Mouse (Mus musculus) ES-E14 (cell line): ENCODE measurements around the gene Dock9. TPM values are rescaled to one million over a fixed set of nuclear protein-coding genes. Genes with fewer than 3 reads are reported as not detected.

Experiments
- DNase-seq: peaks from one replicate; pipeline ENCODE4 v3.0.0-alpha.2; 2013; ENCODE audit warnings: low read depth, low spot score
- H3K27ac ChIP-seq: 2 replicates; pipeline ENCODE4 v1.5.1; 2012; ENCODE audit warnings: low read depth, mild to moderate bottlenecking, low read length, moderate library complexity, mixed read lengths; ENCODE audit not compliant: poor library complexity, insufficient read depth, severe bottlenecking
- H3K36me3 ChIP-seq: 2 replicates; pipeline ENCODE4 v1.6.1; 2012; ENCODE audit warnings: mild to moderate bottlenecking, low read length, moderate library complexity, mixed read lengths; ENCODE audit not compliant: control insufficient read depth, poor library complexity, insufficient read depth, severe bottlenecking
- H3K4me1 ChIP-seq, 2 experiments: fragments of 150-350 bp in 1 of 2; sonication (generic) in 1 of 2; 2 replicates each; pipeline ENCODE4 v1.6.1; 2012; ENCODE audit warnings: low read length in 2 of 2, mild to moderate bottlenecking in 1 of 2, mixed read lengths in 1 of 2; ENCODE audit not compliant: control insufficient read depth in 2 of 2, insufficient read depth in 2 of 2, poor library complexity in 1 of 2
- H3K4me3 ChIP-seq, 2 experiments: fragments of 150-350 bp in 1 of 2; sonication (generic) in 1 of 2; 2 replicates each; pipeline ENCODE4 v1.5.1; 2012; ENCODE audit warnings: low read length in 2 of 2, low read depth in 1 of 2, mild to moderate bottlenecking in 1 of 2, mixed read lengths in 1 of 2; ENCODE audit not compliant: insufficient read depth in 1 of 2, poor library complexity in 1 of 2, severe bottlenecking in 1 of 2
- H3K9ac ChIP-seq: 2 replicates; pipeline ENCODE4 v1.6.1; 2012; ENCODE audit warnings: low read depth, mild to moderate bottlenecking, low read length, mixed read lengths; ENCODE audit not compliant: poor library complexity, insufficient read depth, severe bottlenecking
- H3K9me3 ChIP-seq: fragments of 150-350 bp; sonication (generic); 2 replicates; pipeline ENCODE4 v1.6.1; 2012; ENCODE audit warnings: low read depth, mild to moderate bottlenecking, low read length; ENCODE audit not compliant: control insufficient read depth, insufficient read depth
- CHD2 ChIP-seq: IDR thresholded peaks from 2 replicates; pipeline ENCODE4 v1.6.1; 2014; ENCODE audit warnings: mild to moderate bottlenecking, low read depth, low read length, inconsistent platforms
- HCFC1 ChIP-seq: IDR thresholded peaks from 2 replicates; pipeline ENCODE4 v1.6.1; 2012; ENCODE audit warnings: low read length, inconsistent platforms, borderline replicate concordance; ENCODE audit not compliant: insufficient read depth
- MAFK ChIP-seq: IDR thresholded peaks from 2 replicates; pipeline ENCODE4 v1.6.1; 2014; ENCODE audit warnings: mild to moderate bottlenecking, low read depth, low read length, inconsistent platforms; ENCODE audit not compliant: insufficient read depth
- ZC3H11A ChIP-seq: IDR thresholded peaks from 2 replicates; pipeline ENCODE4 v1.6.1; 2012; ENCODE audit warnings: low read depth, mild to moderate bottlenecking, inconsistent platforms, low read length, borderline replicate concordance
- ZNF384 ChIP-seq: IDR thresholded peaks from 2 replicates; pipeline ENCODE4 v1.6.1; 2012; ENCODE audit warnings: low read depth, low read length, inconsistent platforms
- in situ Hi-C, 2 experiments: fragments of 600-800 bp; cut with MboI; formaldehyde crosslinking; loops; one replicate each; pipeline ENCODE4 v1.15.1; 2025; ENCODE audit warnings: low sequenced_read_pairs in 2 of 2, inconsistent platforms in 1 of 2; ENCODE audit not compliant: unreplicated experiment in 2 of 2
- total RNA-seq: library from RNA; depleted of rRNA; stranded (reverse); fragments of 300-350 nt; gene quantifications from 2 replicates; pipeline ENCODE4 v1.2.3, GENCODE M21; 2012

Gene Dock9
- total RNA-seq, 1 experiment = 8.3 TPM

DNA sequence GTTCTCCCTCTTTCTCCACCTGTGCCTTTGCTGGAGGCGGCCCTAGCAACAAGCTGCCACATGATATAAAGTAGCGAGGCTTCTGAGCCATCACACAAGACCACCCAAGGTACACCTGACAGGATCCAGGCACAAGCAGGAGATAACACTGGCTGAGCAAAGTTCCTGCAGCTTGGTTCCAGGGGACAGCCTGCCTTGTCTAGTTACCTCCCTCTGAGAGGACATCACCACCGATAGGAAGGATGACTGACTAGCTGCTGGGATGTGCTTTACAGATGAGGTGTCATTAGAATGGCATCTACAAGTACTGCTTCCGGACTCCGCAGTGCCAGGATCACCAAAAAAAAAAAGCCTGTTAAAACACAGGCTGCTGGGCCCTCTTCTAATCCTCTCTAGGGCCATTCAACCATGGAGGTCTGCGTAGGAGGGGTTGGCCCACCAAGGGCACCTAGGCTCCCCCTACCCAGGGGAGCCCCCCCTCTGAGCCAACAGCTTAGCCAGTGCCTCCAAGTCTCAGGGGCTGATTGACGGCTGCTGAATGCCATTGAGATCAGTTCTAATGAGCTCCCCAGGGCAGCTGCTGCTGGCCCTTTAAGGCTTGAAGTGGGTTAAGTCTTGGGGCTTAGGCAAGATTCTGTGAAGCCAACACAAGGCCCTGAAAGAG, 84.3 kb downstream of the Dock9 start:
- Histone ChIP-seq H3K36me3 (no peaks in the 10 kb centered on the region), H3K27ac (no peak overlapping the region), H3K4me1 (peaks cover 0 to 8% of the 10 kb centered on the region in 2 experiments; a peak in 1 of 4 replicates), H3K9ac (no peak overlapping the region), H3K9me3 (no peaks in the 10 kb centered on the region), H3K4me3 (no peak overlapping the region)
- DNase-seq = no peak
- TF ChIP-seq ZC3H11A = no peak
- no peak for TF ChIP-seq MAFK
- TF ChIP-seq HCFC1 = no peak
- no peak for TF ChIP-seq CHD2
- no peak for TF ChIP-seq ZNF384
- in situ Hi-C loops = no loop called here

DNA sequence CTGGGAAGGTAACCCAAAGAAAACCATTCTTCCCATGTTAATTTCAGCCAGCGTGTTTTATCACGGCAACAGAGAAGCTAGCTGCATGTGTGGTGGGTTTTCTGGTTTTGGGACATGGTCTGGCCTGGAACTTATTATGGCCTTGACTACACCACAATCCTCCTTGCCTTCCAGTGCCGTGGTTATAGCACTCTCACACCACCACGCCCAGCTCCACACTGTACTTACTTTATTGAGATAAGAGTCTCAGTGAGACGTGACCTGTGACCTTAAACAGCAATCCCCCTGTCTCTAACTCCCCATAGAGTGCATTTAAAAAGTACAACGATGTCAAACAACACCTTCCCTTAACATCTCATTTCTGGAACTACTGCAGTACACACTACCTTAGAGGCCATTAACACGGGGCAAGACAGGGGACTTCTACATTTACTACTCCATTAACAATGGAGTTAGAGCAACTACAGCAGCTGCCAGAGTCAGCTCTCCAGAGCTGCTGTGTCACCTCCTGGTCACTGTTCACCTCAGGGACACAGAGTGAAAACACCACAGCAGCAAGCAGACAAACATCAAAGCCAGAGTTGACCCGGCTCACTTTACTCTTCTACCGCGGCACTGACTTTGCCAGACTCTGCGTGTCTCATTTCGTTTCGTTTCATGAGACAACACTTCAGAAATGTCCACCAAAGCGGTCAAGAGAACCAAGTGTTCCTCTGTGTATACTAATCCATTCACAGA, 86.4 kb downstream of the Dock9 start:
- no peak for TF ChIP-seq ZNF384
- no peak for TF ChIP-seq ZC3H11A
- TF ChIP-seq CHD2 = no peak
- TF ChIP-seq MAFK = no peak
- no peak for TF ChIP-seq HCFC1
- no peak overlapping the region for H3K9ac ChIP-seq
- H3K9me3 ChIP-seq = no peaks in the 10 kb centered on the region
- H3K27ac ChIP-seq = no peak overlapping the region
- peaks cover 0 to 8% of the 10 kb centered on the region in 2 experiments; a peak in 1 of 4 replicates for H3K4me1 ChIP-seq
- no peaks in the 10 kb centered on the region for H3K36me3 ChIP-seq
- H3K4me3 ChIP-seq = no peak overlapping the region
- no peak for DNase-seq
- in situ Hi-C loops = no loop called here

DNA sequence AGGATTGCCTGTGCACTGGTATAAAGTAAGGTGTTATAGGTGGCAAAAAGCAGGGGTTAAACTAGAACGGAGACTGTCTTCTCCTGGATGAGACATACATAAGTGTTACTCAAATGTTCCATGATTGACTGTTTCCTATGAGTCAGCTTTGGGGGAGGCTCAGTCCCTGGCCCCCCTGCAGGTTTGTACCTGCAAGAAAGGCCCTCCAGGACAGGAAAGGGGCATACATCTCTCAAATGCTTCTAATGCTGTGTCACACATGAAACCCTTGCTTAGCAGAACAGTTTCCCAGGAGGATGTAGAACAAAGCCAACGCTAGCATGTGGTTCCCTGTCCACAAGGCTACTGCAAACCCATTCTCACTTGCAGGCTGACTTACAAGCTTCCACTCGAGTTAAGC, 87.5 kb downstream of the Dock9 start:
- TF ChIP-seq HCFC1 (no peak), MAFK (no peak)
- in situ Hi-C loops = no loop called here
- H3K36me3 ChIP-seq = no peaks in the 10 kb centered on the region
- no peak overlapping the region for H3K27ac ChIP-seq
- no peak overlapping the region for H3K4me3 ChIP-seq
- H3K9me3 ChIP-seq = no peaks in the 10 kb centered on the region
- no peak overlapping the region for H3K9ac ChIP-seq
- H3K4me1 ChIP-seq = peaks cover 0 to 7% of the 10 kb centered on the region in 2 experiments; a peak in 1 of 4 replicates
- no peak for DNase-seq

DNA sequence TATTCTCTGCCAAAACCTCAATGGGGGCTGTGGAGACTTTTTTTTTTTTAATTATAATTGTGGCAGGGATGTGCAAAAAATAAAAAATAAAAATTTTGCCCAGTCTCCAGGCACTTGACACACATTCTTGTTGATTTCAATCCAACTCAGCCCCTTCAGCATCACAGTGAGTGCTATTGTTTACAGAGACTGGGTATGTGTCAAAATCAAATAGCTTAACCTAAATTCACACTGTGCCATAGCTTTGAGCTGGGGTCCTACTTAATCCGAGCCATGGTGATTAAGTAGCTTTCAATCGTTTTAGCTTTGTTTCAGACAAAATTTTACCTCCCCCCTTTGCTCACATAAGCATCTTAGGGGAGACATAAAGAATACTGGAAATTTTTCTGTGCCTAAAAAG, 89.4 kb downstream of the Dock9 start:
- Histone ChIP-seq H3K27ac (no peak overlapping the region), H3K9me3 (no peaks in the 10 kb centered on the region), H3K9ac (no peak overlapping the region), H3K4me1 (peaks cover 0 to 2% of the 10 kb centered on the region in 2 experiments; a peak in 1 of 4 replicates), H3K36me3 (no peaks in the 10 kb centered on the region), H3K4me3 (no peak overlapping the region)
- DNase-seq = no peak
- in situ Hi-C loops = no loop called here
- TF ChIP-seq ZNF384 (no peak), HCFC1 (no peak), MAFK (no peak), ZC3H11A (no peak), CHD2 (no peak)
